Mouse (Mus musculus) megakaryocyte progenitor cell, adult 5-6 weeks (primary cell): ENCODE measurements at regions not wholly inside any gene's neighbourhood (a gene's known extent, or its start where the extent isn't known, plus 50 kb on each side); places are given as distances from the start of the nearest gene placed in this dataset.

Experiments used
- ATAC-seq: replicated peaks from 2 replicates; pipeline ENCODE4 v1.8.0; 2016; ENCODE audit warnings: mild to moderate bottlenecking, moderate TSS enrichment, inconsistent platforms; ENCODE audit not compliant: poor library complexity

- ATAC-seq, result no peak
These were observed 484.3 kb upstream of the Etaa1 start for GRCm38 (mm10) chr11:18437834-18438611.

- ATAC-seq, result no peak
These were observed 467.4 kb upstream of the Etaa1 start for GRCm38 (mm10) chr11:18421076-18421475.

GRCm38 (mm10) chr11:18413769-18414168 is 460.1 kb upstream of the Etaa1 start:
- ATAC-seq, result no peak

GRCm38 (mm10) chr11:18408071-18408752 is 454.5 kb upstream of the Etaa1 start:
- ATAC-seq, result no peak

- peak; percentile 63; the same call in 1 of the 2 replicates for ATAC-seq
These were observed 445.9 kb upstream of the Etaa1 start for GRCm38 (mm10) chr11:18399561-18399960.

GRCm38 (mm10) chr11:18396397-18396796 is 442.7 kb upstream of the Etaa1 start:
- ATAC-seq, result no peak

GRCm38 (mm10) chr11:18395631-18396030 is 442.0 kb upstream of the Etaa1 start:
- ATAC-seq, result no peak

- no peak for ATAC-seq
These were observed 419.2 kb upstream of the Etaa1 start for GRCm38 (mm10) chr11:18372813-18373332.

- ATAC-seq, result no peak
These were observed 417.6 kb upstream of the Etaa1 start for GRCm38 (mm10) chr11:18371304-18371703.

GRCm38 (mm10) chr11:18370861-18371260 is 417.2 kb upstream of the Etaa1 start:
- ATAC-seq, result no peak

- ATAC-seq, result no peak
These were observed 401.2 kb upstream of the Etaa1 start for GRCm38 (mm10) chr11:18354866-18355265.

- no peak for ATAC-seq
These were observed 400.5 kb upstream of the Etaa1 start for GRCm38 (mm10) chr11:18354156-18354555.

- ATAC-seq, result no peak
These were observed 394.2 kb upstream of the Etaa1 start for GRCm38 (mm10) chr11:18347841-18348240.

GRCm38 (mm10) chr11:18313510-18314301 is 360.0 kb upstream of the Etaa1 start:
- no peak for ATAC-seq

GRCm38 (mm10) chr11:18296194-18297125 is 342.8 kb upstream of the Etaa1 start:
- ATAC-seq, result no peak

- ATAC-seq, result no peak
These were observed 325.0 kb upstream of the Etaa1 start for GRCm38 (mm10) chr11:18278585-18279136.

GRCm38 (mm10) chr11:18272392-18272791 is 318.7 kb upstream of the Etaa1 start:
- no peak for ATAC-seq

GRCm38 (mm10) chr11:18266161-18266560 is 312.5 kb upstream of the Etaa1 start:
- no peak for ATAC-seq

- no peak for ATAC-seq
These were observed 309.2 kb upstream of the Etaa1 start for GRCm38 (mm10) chr11:18262901-18263300.

GRCm38 (mm10) chr11:18249236-18249635 is 295.6 kb upstream of the Etaa1 start:
- no peak for ATAC-seq
